Mouse (Mus musculus): ENCODE measurements at regions not wholly inside any gene's neighbourhood (a gene's known extent, or its start where the extent isn't known, plus 50 kb on each side); places are given as distances from the start of the nearest gene placed in this dataset.

- peak; percentile 49 for DNase-seq (ENCODE audit: low spot score)
Observed at GRCm38 (mm10) chr1:88575917-88576669, 66.2 kb upstream of the Glrp1 start.

- DNase-seq (ENCODE audit: low spot score), result no peak
Observed at GRCm38 (mm10) chr1:88575291-88575690, 65.4 kb upstream of the Glrp1 start.

- no peak for DNase-seq (ENCODE audit: low spot score)
Observed at GRCm38 (mm10) chr1:88572161-88572560, 62.3 kb upstream of the Glrp1 start.

- DNase-seq (ENCODE audit: low spot score), result no peak
Observed at GRCm38 (mm10) chr1:88568447-88569053, 58.7 kb upstream of the Glrp1 start.

- DNase-seq (ENCODE audit: low spot score), result no peak
Observed at GRCm38 (mm10) chr1:88567198-88567597, 57.3 kb upstream of the Glrp1 start.

- no peak for DNase-seq (ENCODE audit: low spot score)
Observed at GRCm38 (mm10) chr1:88566426-88566825, 56.6 kb upstream of the Glrp1 start.

- no peak for DNase-seq (ENCODE audit: low spot score)
Observed at GRCm38 (mm10) chr1:88564825-88565224, 55.0 kb upstream of the Glrp1 start.

GRCm38 (mm10) chr1:88562361-88562760 lies 52.5 kb upstream of the Glrp1 start:
- DNase-seq (ENCODE audit: low spot score), result peak; percentile 84

GRCm38 (mm10) chr1:88560771-88561170 lies 50.9 kb upstream of the Glrp1 start:
- no peak for DNase-seq (ENCODE audit: low spot score)

Measured in T-cell, adult 2 months (primary cell).